Mouse (Mus musculus) MEL (cell line): ENCODE results near the gene Ppard. TPM values are rescaled to one million over a fixed set of nuclear protein-coding genes. Genes with fewer than 3 reads are reported as not detected.

Experiments
- DNase-seq: peaks from one replicate; pipeline ENCODE4 v3.0.0; 2011; ENCODE audit warnings: low read depth, low spot score
- H3K27ac ChIP-seq: 2 replicates; pipeline ENCODE4 v1.5.1; 2012; ENCODE audit warnings: low read depth, mild to moderate bottlenecking, control low read depth, low read length, moderate library complexity; ENCODE audit not compliant: control insufficient read depth
- H3K27me3 ChIP-seq, 2 experiments: fragments of 150-350 bp in 1 of 2; sonication (generic) in 1 of 2; 2 replicates each; pipeline ENCODE4 v1.6.1; 2012; ENCODE audit warnings: low read length in 2 of 2, mild to moderate bottlenecking in 2 of 2, improper control_type of control experiment in 1 of 2, moderate library complexity in 1 of 2; ENCODE audit not compliant: insufficient read depth in 2 of 2, control insufficient read depth in 1 of 2
- H3K36me3 ChIP-seq, 2 experiments: 2 replicates each; pipeline ENCODE4 v1.6.1; 2012 to 2014; ENCODE audit warnings: low read length in 2 of 2, improper control_type of control experiment in 1 of 2, inconsistent platforms in 1 of 2, mild to moderate bottlenecking in 1 of 2; ENCODE audit not compliant: insufficient read depth in 2 of 2, control insufficient read depth in 1 of 2
- H3K4me1 ChIP-seq, 2 experiments: fragments of 150-350 bp in 1 of 2; sonication (generic) in 1 of 2; 2 replicates each; pipeline ENCODE4 v1.6.1; 2012; ENCODE audit warnings: low read length in 2 of 2, improper control_type of control experiment in 1 of 2, mild to moderate bottlenecking in 1 of 2; ENCODE audit not compliant: insufficient read depth in 2 of 2, control insufficient read depth in 1 of 2
- H3K4me3 ChIP-seq, 2 experiments: fragments of 150-350 bp in 1 of 2; sonication (generic) in 1 of 2; 2 replicates each; pipeline ENCODE4 v1.5.1; 2012; ENCODE audit warnings: low read depth in 2 of 2, low read length in 2 of 2, mild to moderate bottlenecking in 2 of 2, moderate library complexity in 2 of 2, control low read depth in 1 of 2, improper control_type of control experiment in 1 of 2; ENCODE audit not compliant: control insufficient read depth in 1 of 2, insufficient read depth in 1 of 2
- H3K79me2 ChIP-seq: 2 replicates; pipeline ENCODE4 v1.6.1; 2012; ENCODE audit warnings: mild to moderate bottlenecking, low read length, moderate library complexity; ENCODE audit not compliant: control insufficient read depth, poor library complexity, insufficient read depth
- H3K9ac ChIP-seq: 2 replicates; pipeline ENCODE4 v1.6.1; 2012; ENCODE audit warnings: low read depth, mild to moderate bottlenecking, control low read depth, low read length, moderate library complexity; ENCODE audit not compliant: control insufficient read depth, poor library complexity, severe bottlenecking
- H3K9me3 ChIP-seq: fragments of 150-350 bp; sonication (generic); replicated peaks from 2 replicates; pipeline ENCODE4 v1.6.1; 2012; ENCODE audit warnings: mild to moderate bottlenecking, low read length, improper control_type of control experiment, moderate library complexity; ENCODE audit not compliant: insufficient read depth
- BHLHE40 ChIP-seq: IDR thresholded peaks from 2 replicates; pipeline ENCODE4 v1.6.1; 2012; ENCODE audit warnings: low read depth, mild to moderate bottlenecking, inconsistent platforms, low read length, improper control_type of control experiment, borderline replicate concordance
- CHD1 ChIP-seq: IDR thresholded peaks from 2 replicates; pipeline ENCODE4 v1.6.1; 2012; ENCODE audit warnings: low read depth, mild to moderate bottlenecking, inconsistent platforms, low read length, improper control_type of control experiment
- CHD2 ChIP-seq: IDR thresholded peaks from 2 replicates; pipeline ENCODE4 v1.6.1; 2011; ENCODE audit warnings: low read length, improper control_type of control experiment
- CTCF ChIP-seq, 3 experiments: IDR thresholded peaks in 2 of 3; conservative IDR thresholded peaks in 1 of 3; 2 replicates each; pipeline ENCODE4 v1.5.1; 2011 to 2012; ENCODE audit warnings: low read length in 3 of 3, low read depth in 2 of 3, mild to moderate bottlenecking in 2 of 3, improper control_type of control experiment in 1 of 3, inconsistent platforms in 1 of 3, mixed read lengths in 1 of 3, moderate library complexity in 1 of 3; ENCODE audit not compliant: control insufficient read depth in 1 of 3, insufficient read depth in 1 of 3, poor library complexity in 1 of 3, severe bottlenecking in 1 of 3
- EP300 ChIP-seq, 2 experiments: IDR thresholded peaks; 2 replicates each; pipeline ENCODE4 v1.6.1; 2011; ENCODE audit warnings: improper control_type of control experiment in 2 of 2, low read length in 2 of 2, low read depth in 1 of 2, mild to moderate bottlenecking in 1 of 2
- ETS1 ChIP-seq: IDR thresholded peaks from 2 replicates; pipeline ENCODE4 v1.6.1; 2012; ENCODE audit warnings: low read depth, mild to moderate bottlenecking, inconsistent platforms, low read length, improper control_type of control experiment, moderate library complexity
- GATA1 ChIP-seq: IDR thresholded peaks from 2 replicates; pipeline ENCODE4 v1.6.1; 2011; ENCODE audit warnings: low read depth, low read length, improper control_type of control experiment
- MAFK ChIP-seq: IDR thresholded peaks from 2 replicates; pipeline ENCODE4 v1.6.1; 2011; ENCODE audit warnings: low read depth, mild to moderate bottlenecking, low read length, improper control_type of control experiment, borderline replicate concordance
- MEF2A ChIP-seq: IDR thresholded peaks from 2 replicates; pipeline ENCODE4 v1.6.1; 2014; ENCODE audit warnings: low read depth, mild to moderate bottlenecking, inconsistent platforms, low read length, improper control_type of control experiment; ENCODE audit not compliant: poor library complexity, insufficient replicate concordance, severe bottlenecking; ENCODE audit errors: extremely low read depth
- MXI1 ChIP-seq: IDR thresholded peaks from 2 replicates; pipeline ENCODE4 v1.6.1; 2011; ENCODE audit warnings: mild to moderate bottlenecking, low read depth, low read length, improper control_type of control experiment
- NELFE ChIP-seq: IDR thresholded peaks from 2 replicates; pipeline ENCODE4 v1.6.1; 2011; ENCODE audit warnings: low read depth, low read length, improper control_type of control experiment
- POLR2A ChIP-seq, 2 experiments: IDR thresholded peaks; 2 replicates each; pipeline ENCODE4 v1.6.1; 2011 to 2012; ENCODE audit warnings: low read length in 2 of 2, mild to moderate bottlenecking in 2 of 2, control low read depth in 1 of 2, improper control_type of control experiment in 1 of 2, low read depth in 1 of 2, moderate library complexity in 1 of 2; ENCODE audit not compliant: control insufficient read depth in 1 of 2, insufficient read depth in 1 of 2, poor library complexity in 1 of 2
- POLR2AphosphoS5 ChIP-seq: IDR thresholded peaks from 2 replicates; pipeline ENCODE4 v1.6.1; 2012; ENCODE audit warnings: low read depth, borderline replicate concordance, mild to moderate bottlenecking, inconsistent platforms, low read length, moderate library complexity, mixed read lengths
- RCOR1 ChIP-seq: IDR thresholded peaks from 2 replicates; pipeline ENCODE4 v1.6.1; 2012; ENCODE audit warnings: low read depth, mild to moderate bottlenecking, inconsistent platforms, low read length, improper control_type of control experiment
- SIN3A ChIP-seq: IDR thresholded peaks from 2 replicates; pipeline ENCODE4 v1.6.1; 2012; ENCODE audit warnings: low read length, improper control_type of control experiment, inconsistent platforms
- TAL1 ChIP-seq: IDR thresholded peaks from 2 replicates; pipeline ENCODE4 v1.6.1; 2012; ENCODE audit warnings: mild to moderate bottlenecking, inconsistent platforms, low read length, moderate library complexity, mixed read lengths
- TBP ChIP-seq: IDR thresholded peaks from 2 replicates; pipeline ENCODE4 v1.8.0; 2011; ENCODE audit warnings: low read depth, low read length, improper control_type of control experiment
- TCF12 ChIP-seq: IDR thresholded peaks from 2 replicates; pipeline ENCODE4 v1.6.1; 2014; ENCODE audit warnings: low read depth, mild to moderate bottlenecking, inconsistent platforms, low read length, improper control_type of control experiment, moderate library complexity
- UBTF ChIP-seq: IDR thresholded peaks from 2 replicates; pipeline ENCODE4 v1.6.1; 2012; ENCODE audit warnings: low read depth, mild to moderate bottlenecking, inconsistent platforms, low read length, improper control_type of control experiment, moderate library complexity, borderline replicate concordance; ENCODE audit not compliant: insufficient read depth
- ZKSCAN1 ChIP-seq: IDR thresholded peaks from 2 replicates; pipeline ENCODE4 v1.6.1; 2012; ENCODE audit warnings: low read depth, mild to moderate bottlenecking, inconsistent platforms, low read length, improper control_type of control experiment, moderate library complexity
- ZNF384 ChIP-seq: IDR thresholded peaks from 2 replicates; pipeline ENCODE4 v1.6.1; 2012; ENCODE audit warnings: low read depth, mild to moderate bottlenecking, inconsistent platforms, low read length, improper control_type of control experiment
- polyA plus RNA-seq, 2 experiments: library from polyadenylated mRNA; stranded (reverse) in 1 of 2; unstranded in 1 of 2; fragments of >175 nt in 1 of 2; fragments of >200 nt in 1 of 2; gene quantifications; 2 replicates each; pipeline versions ENCODE4 v1.2.1 to v1.2.4; 2012; ENCODE audit warnings: low replicate concordance in 2 of 2, low read depth in 1 of 2; ENCODE audit not compliant: insufficient read length in 2 of 2, insufficient read depth in 1 of 2, missing spikeins in 1 of 2
- total RNA-seq: library from RNA; depleted of rRNA; stranded (reverse); fragments of 300-350 nt; gene quantifications from 2 replicates; pipeline ENCODE4 v1.2.3, GENCODE M21; 2012

The Ppard gene
- total and polyA plus RNA-seq, 3 experiments: 3.5 to 12.7 TPM; not detected in 1

DNA sequence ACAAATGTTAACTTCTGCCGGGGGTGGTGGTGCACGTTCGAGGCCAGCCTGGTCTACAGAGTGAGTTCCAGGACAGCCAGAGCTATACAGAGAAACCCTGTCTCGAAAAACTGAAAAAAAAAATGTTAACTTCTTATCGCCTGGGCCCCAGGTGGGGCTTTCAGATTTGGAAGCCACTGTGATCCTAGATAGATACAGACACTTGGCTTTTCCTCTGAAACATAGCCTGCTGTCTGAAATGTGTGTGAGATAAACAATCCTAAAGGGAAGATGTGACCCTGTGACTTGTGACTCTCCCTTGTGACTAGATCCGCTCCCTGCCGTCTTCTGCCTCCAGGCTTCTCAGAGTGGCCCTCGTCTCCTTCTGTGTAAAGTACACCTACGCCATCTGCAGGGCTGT is 85.2 kb downstream of the Ppard start:
- peaks cover 13 to 16% of the 10 kb centered on the region in 2 experiments for H3K36me3 ChIP-seq
- DNase-seq: peak; percentile 55
- H3K79me2 ChIP-seq: peaks cover 17% of the 10 kb centered on the region
- no peaks in the 10 kb centered on the region for H3K9me3 ChIP-seq
- no peaks in the 10 kb centered on the region for H3K27me3 ChIP-seq
- TF ChIP-seq TAL1: peak; percentile 51
- TF ChIP-seq SIN3A: no peak
- no peak for TF ChIP-seq UBTF
- no peak for TF ChIP-seq TBP
- no peak for TF ChIP-seq ZKSCAN1
- peak; percentile 63 to 79; a peak in 3 of 4 replicates for TF ChIP-seq EP300 (IDR thresholded peaks at IDR 0.05; ENCODE audit: low read depth in 1 of 2, low read length in 2 of 2)
- TF ChIP-seq ZNF384: peak; percentile 92
- peak; percentile 71 for TF ChIP-seq ETS1
- peak; percentile 92 for TF ChIP-seq TCF12
- TF ChIP-seq GATA1: peak; percentile 77
- TF ChIP-seq POLR2AphosphoS5: no peak
- peak; percentile 89 for TF ChIP-seq RCOR1
- no peak for TF ChIP-seq CTCF (IDR thresholded peaks at IDR 0.05 in 2 of 3, conservative IDR thresholded peaks at IDR 0.05 in 1 of 3; ENCODE audit: control insufficient read depth in 1 of 3, insufficient read depth in 1 of 3, low read depth in 2 of 3, low read length in 3 of 3, poor library complexity in 1 of 3, severe bottlenecking in 1 of 3)
- H3K4me3 ChIP-seq: no peak overlapping the region
- peak overlapping the region; percentile 32 for H3K27ac ChIP-seq
- H3K9ac ChIP-seq: 0 out of 2 replicates have a peak overlapping the region, but pooled peaks have one; percentile 31
- H3K4me1 ChIP-seq: peaks cover 4 to 21% of the 10 kb centered on the region in 2 experiments; a peak in 3 of 4 replicates

DNA sequence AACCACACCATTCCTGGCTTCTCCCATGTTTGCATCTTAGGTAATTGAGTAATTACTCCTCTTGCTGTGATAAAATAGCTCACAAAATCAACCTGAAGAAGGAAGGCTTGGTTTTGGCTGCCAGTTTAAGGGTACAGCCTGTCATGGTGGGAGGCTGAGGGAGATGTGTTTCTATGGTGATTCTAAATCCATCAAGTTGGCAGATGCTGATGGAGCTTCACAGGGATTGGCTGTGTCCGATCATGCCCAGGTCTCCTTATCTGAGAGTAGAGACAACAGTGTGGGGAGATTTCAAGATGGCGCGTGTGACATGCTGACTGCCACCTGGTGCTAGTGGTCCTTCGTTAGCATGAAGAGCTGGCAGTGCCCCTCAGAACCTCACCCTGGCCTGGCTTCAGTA is 89.2 kb downstream of the Ppard start:
- no peaks in the 10 kb centered on the region for H3K9me3 ChIP-seq
- H3K4me1 ChIP-seq: peaks cover 4 to 16% of the 10 kb centered on the region in 2 experiments; a peak in 3 of 4 replicates
- peaks cover 11 to 15% of the 10 kb centered on the region in 2 experiments for H3K36me3 ChIP-seq
- DNase-seq: no peak
- no peak overlapping the region for H3K9ac ChIP-seq
- H3K4me3 ChIP-seq: no peak overlapping the region
- no peak overlapping the region for H3K27ac ChIP-seq
- H3K79me2 ChIP-seq: no peaks in the 10 kb centered on the region
- no peak for TF ChIP-seq ETS1
- TF ChIP-seq RCOR1: no peak
- TF ChIP-seq BHLHE40: no peak
- TF ChIP-seq POLR2A (IDR thresholded peaks at IDR 0.05; ENCODE audit: control insufficient read depth in 1 of 2, insufficient read depth in 1 of 2, low read depth in 1 of 2, low read length in 2 of 2, poor library complexity in 1 of 2): no peak
- TF ChIP-seq ZNF384: no peak
- no peak for TF ChIP-seq MEF2A
- no peak for TF ChIP-seq MXI1
- TF ChIP-seq CHD1: no peak
- TF ChIP-seq SIN3A: no peak
- TF ChIP-seq CHD2: no peak
- no peak for TF ChIP-seq NELFE
- no peak for TF ChIP-seq MAFK
- no peak for TF ChIP-seq TBP
- no peaks in the 10 kb centered on the region for H3K27me3 ChIP-seq
